23 mouse cellular contexts compared by ENCODE assay signal in genomic region chr15:96831256-96831655, GRCm38 (mm10).
"Had no signal": no experiment of that assay in that cellular context is flagged by ENCODE, and none has a peak within 500 bp of the region (broad histone marks: within the 10 kb centered on the region; RNA-seq: fewer than 3 reads in every experiment).

No protein-coding gene starts in this region.

- H3K36me3 ChIP-seq: heart, embryonic 13.5 days; heart, embryonic 15.5 days; hindbrain, embryonic 10.5 days; hindbrain, embryonic 12.5 days; intestine, embryonic 15.5 days; limb, embryonic 12.5 days; liver, embryonic 13.5 days; liver, embryonic 15.5 days had no signal

- H3K27me3 ChIP-seq: heart, embryonic 13.5 days; heart, embryonic 15.5 days; hindbrain, embryonic 12.5 days; intestine, embryonic 15.5 days; limb, embryonic 12.5 days; liver, embryonic 13.5 days; liver, embryonic 15.5 days had no signal

- H3K9ac ChIP-seq: heart, embryonic 13.5 days; heart, embryonic 15.5 days; hindbrain, embryonic 12.5 days; hindbrain, embryonic 14.5 days; intestine, embryonic 15.5 days; limb, embryonic 12.5 days; liver, embryonic 13.5 days; liver, embryonic 15.5 days had no signal

- H3K4me1 ChIP-seq: hindbrain, embryonic 10.5 days; hindbrain, embryonic 12.5 days; limb, embryonic 12.5 days; liver, embryonic 15.5 days had no signal

- H3K4me3 ChIP-seq: heart, adult 2 months; heart, embryonic 13.5 days; heart, embryonic 15.5 days; hindbrain, embryonic 10.5 days; hindbrain, embryonic 12.5 days; intestine, embryonic 15.5 days; layer of hippocampus, adult 2 months; limb, embryonic 12.5 days; liver, embryonic 13.5 days; liver, embryonic 15.5 days had no signal

- H3K9me3 ChIP-seq: heart, embryonic 13.5 days; heart, embryonic 15.5 days; hindbrain, embryonic 10.5 days; hindbrain, embryonic 12.5 days; intestine, embryonic 15.5 days; limb, embryonic 12.5 days; liver, embryonic 13.5 days; liver, embryonic 15.5 days had no signal

- H3K27ac ChIP-seq: gastrocnemius, adult 2 months; heart, adult 2 months; heart, embryonic 13.5 days; hindbrain, embryonic 10.5 days; hindbrain, embryonic 12.5 days; hindbrain, embryonic 14.5 days; intestine, embryonic 15.5 days; layer of hippocampus, adult 2 months; limb, embryonic 12.5 days; liver, embryonic 13.5 days; liver, embryonic 15.5 days had no signal

- DNase-seq: gastrocnemius, adult 2 months; gastrocnemius, postnatal 10 days; gastrocnemius, postnatal 25 days; heart, adult 2 months; heart, postnatal 4 days; kidney, adult 18-20 months; kidney, adult 8-10 months; kidney, postnatal 10 days; kidney, postnatal 25 days; kidney, postnatal 4 days; layer of hippocampus, postnatal 36 days; left cerebral cortex, postnatal 4 days; liver; liver, embryonic 13.5 days had no signal
